Mouse (Mus musculus): ENCODE data around the gene G6pc3.

- TF ChIP-seq CTCF (IDR thresholded peaks at IDR 0.05; ENCODE audit: low read depth, low read length) (no peak), POLR2A (IDR thresholded peaks at IDR 0.05; ENCODE audit: insufficient read depth, low read length) (no peak)
Observed at GRCm38 (mm10) chr11:102188980-102189379, 440 bp upstream of the G6pc3 start.

Measured in ES-Bruce4 (cell line).